Mouse (Mus musculus) kidney, postnatal 0 days (tissue): ENCODE measurements around the gene Ttc14. TPM values are rescaled to one million over a fixed set of nuclear protein-coding genes. Genes with fewer than 3 reads are reported as not detected.

Experiments
- ATAC-seq: fragments of 200-750 bp; cut with Nextera tagmentation; replicated peaks from 2 replicates; pipeline ENCODE4 v1.8.0; 2017; ENCODE audit warnings: low read depth, moderate number of reproducible peaks, moderate TSS enrichment, moderate library complexity; ENCODE audit not compliant: low FRiP score
- DNase-seq: peaks from one replicate; pipeline ENCODE4 v3.0.0-alpha.2; 2016; ENCODE audit warnings: low spot score
- H3K27ac ChIP-seq: fragments of 300-500 bp; sonication (generic); 2 replicates; pipeline ENCODE4 v1.5.1; 2014; ENCODE audit warnings: mild to moderate bottlenecking
- H3K27me3 ChIP-seq: fragments of 300-500 bp; sonication (generic); 2 replicates; pipeline ENCODE4 v1.6.1; 2014; ENCODE audit warnings: low read length, mixed read lengths; ENCODE audit not compliant: insufficient read depth
- H3K36me3 ChIP-seq: fragments of 300-500 bp; sonication (generic); 2 replicates; pipeline ENCODE4 v1.6.1; 2014; ENCODE audit warnings: low read length, mixed read lengths; ENCODE audit not compliant: insufficient read depth
- H3K4me1 ChIP-seq: fragments of 300-500 bp; sonication (generic); replicated peaks from 2 replicates; pipeline ENCODE4 v1.6.1; 2014; ENCODE audit warnings: antibody characterized with exemption, low read length, mixed read lengths; ENCODE audit not compliant: insufficient read depth
- H3K4me2 ChIP-seq: fragments of 300-500 bp; sonication (generic); 2 replicates; pipeline ENCODE4 v1.6.1; 2014; ENCODE audit warnings: mild to moderate bottlenecking, low read length, moderate library complexity, mixed read lengths
- H3K4me3 ChIP-seq: fragments of 300-500 bp; sonication (generic); replicated peaks from 2 replicates; pipeline ENCODE4 v1.5.1; 2014; ENCODE audit warnings: low read depth, low read length
- H3K9ac ChIP-seq: fragments of 300-500 bp; sonication (generic); 2 replicates; pipeline ENCODE4 v1.6.1; 2014; ENCODE audit warnings: low read depth, low read length
- H3K9me3 ChIP-seq: fragments of 300-500 bp; sonication (generic); replicated peaks from 2 replicates; pipeline ENCODE4 v1.6.1; 2016; ENCODE audit warnings: low read length, inconsistent platforms, mixed read lengths
- CTCF ChIP-seq: IDR thresholded peaks from 2 replicates; pipeline ENCODE4 v1.5.1; 2016; ENCODE audit warnings: antibody characterized with exemption, low read depth, mild to moderate bottlenecking, moderate library complexity
- polyA plus RNA-seq: library from polyadenylated mRNA; unstranded; fragments of >200 nt; fragmentation: Nextera tagmentation; extraction: Ambion mirVana; gene quantifications from 2 replicates; pipeline ENCODE4 v1.2.1, GENCODE M21; 2015

The Ttc14 gene
- polyA plus RNA-seq, 1 experiment from 2014 or later, result 53.5 TPM

- ATAC-seq (no peak), DNase-seq (no peak)
- TF ChIP-seq CTCF, result no peak
- no peaks in the 10 kb centered on the region for H3K36me3 ChIP-seq
- H3K4me2 ChIP-seq, result no peak overlapping the region
- no peaks in the 10 kb centered on the region for H3K9me3 ChIP-seq
- no peaks in the 10 kb centered on the region for H3K4me1 ChIP-seq
- no peak overlapping the region for H3K4me3 ChIP-seq
- H3K27ac ChIP-seq, result no peak overlapping the region
- H3K27me3 ChIP-seq, result no peaks in the 10 kb centered on the region
- no peak overlapping the region for H3K9ac ChIP-seq
Measured at GRCm38 (mm10) chr3:33864000-33864540, 64.4 kb downstream of the Ttc14 start.

Other genes with a start within 250 kb of the Ttc14 start
- 2.5 and 3.2 TPM in 2 replicates for gene Ccdc39, start 44.5 kb downstream of the Ttc14 start, polyA plus RNA-seq
- gene Fxr1, start 220.1 kb downstream of the Ttc14 start, polyA plus RNA-seq, result 45.7 and 46.3 TPM in 2 replicates